Mouse (Mus musculus) intestine, embryonic 15.5 days (tissue): ENCODE measurements around the gene Nsd2. TPM values are rescaled to one million over a fixed set of nuclear protein-coding genes. Genes with fewer than 3 reads are reported as not detected.
A peak's percentile ranks its signal among the peaks of the same experiment; 100 is the strongest.
"Not testable (repeated sequence)": the region's sequence is repeated elsewhere in the genome, so short reads cannot be mapped to it uniquely, and the experiment has no call there.

Experiments
- ATAC-seq: fragments of 200-750 bp; cut with Nextera tagmentation; 2 replicates; pipeline ENCODE4 v1.8.0; 2017; ENCODE audit warnings: moderate TSS enrichment, moderate library complexity
- H3K27ac ChIP-seq: fragments of 300-500 bp; sonication (generic); 2 replicates; pipeline ENCODE4 v1.5.1; 2015; ENCODE audit warnings: mild to moderate bottlenecking, inconsistent platforms
- H3K27me3 ChIP-seq: fragments of 300-500 bp; sonication (generic); replicated peaks from 2 replicates; pipeline ENCODE4 v1.6.1; 2015; ENCODE audit warnings: inconsistent platforms
- H3K36me3 ChIP-seq: fragments of 300-500 bp; sonication (generic); 2 replicates; pipeline ENCODE4 v1.6.1; 2015; ENCODE audit warnings: inconsistent platforms
- H3K4me1 ChIP-seq: fragments of 300-500 bp; sonication (generic); replicated peaks from 2 replicates; pipeline ENCODE4 v1.6.1; 2015; ENCODE audit warnings: inconsistent platforms
- H3K4me2 ChIP-seq: fragments of 300-500 bp; sonication (generic); replicated peaks from 2 replicates; pipeline ENCODE4 v1.6.1; 2015; ENCODE audit warnings: mild to moderate bottlenecking, inconsistent platforms
- H3K4me3 ChIP-seq: fragments of 300-500 bp; sonication (generic); replicated peaks from 2 replicates; pipeline ENCODE4 v1.5.1; 2015; ENCODE audit warnings: inconsistent platforms
- H3K9ac ChIP-seq: fragments of 300-500 bp; sonication (generic); 2 replicates; pipeline ENCODE4 v1.6.1; 2015; ENCODE audit warnings: inconsistent platforms
- H3K9me3 ChIP-seq: fragments of 300-500 bp; sonication (generic); 2 replicates; pipeline ENCODE4 v1.6.1; 2016; ENCODE audit warnings: inconsistent platforms
- WGBS: fragments of 180-500 bp; shearing (Covaris S2); methylation state at CpG from one replicate; pipeline ENCODE4 v1.1.7; 2015; 5-methylcytosine and 5-hydroxymethylcytosine counted together
- polyA plus RNA-seq: library from polyadenylated mRNA; unstranded; fragments of >200 nt; fragmentation: Nextera tagmentation; extraction: Ambion mirVana; gene quantifications from 2 replicates; pipeline ENCODE4 v1.2.1, GENCODE M21; 2015

The Nsd2 gene
- polyA plus RNA-seq, 1 experiment from 2014 or later: 38.8 TPM

GRCm38 (mm10) chr5:33937230-33937629 lies 116.7 kb downstream of the Nsd2 start:
- H3K4me3 ChIP-seq: no peak overlapping the region; the same call in 1 of the 2 replicates
- no peaks in the 10 kb centered on the region for H3K27me3 ChIP-seq
- peaks cover 11% of the 10 kb centered on the region; the same call in 1 of the 2 replicates for H3K4me1 ChIP-seq
- WGBS: 97% methylated on average over 2 of the region's 2 CpGs
- H3K9me3 ChIP-seq: no peaks in the 10 kb centered on the region
- 0 out of 2 replicates have a peak, but pooled peaks cover 3% of the 10 kb centered on the region for H3K36me3 ChIP-seq
- H3K9ac ChIP-seq: no peak overlapping the region
- peak overlapping the region; percentile 78 for H3K4me2 ChIP-seq
- no peak for ATAC-seq
- H3K27ac ChIP-seq: no peak overlapping the region

- no peak overlapping the region for H3K4me2 ChIP-seq
- H3K9ac ChIP-seq: no peak overlapping the region
- no peak for ATAC-seq
- H3K36me3 ChIP-seq: no peaks in the 10 kb centered on the region
- 84% methylated on average over 3 of the region's 3 CpGs for WGBS
- H3K9me3 ChIP-seq: no peaks in the 10 kb centered on the region
- H3K27ac ChIP-seq: no peak overlapping the region
- no peaks in the 10 kb centered on the region for H3K27me3 ChIP-seq
- peaks cover 11% of the 10 kb centered on the region; the same call in 1 of the 2 replicates for H3K4me1 ChIP-seq
- H3K4me3 ChIP-seq: no peak overlapping the region
Measured at GRCm38 (mm10) chr5:33938448-33938847, 117.9 kb downstream of the Nsd2 start.

GRCm38 (mm10) chr5:33947035-33947434 lies 126.5 kb downstream of the Nsd2 start:
- not testable (repeated sequence) for H3K4me2 ChIP-seq, H3K9ac ChIP-seq, ATAC-seq, H3K4me3 ChIP-seq, H3K9me3 ChIP-seq, H3K27me3 ChIP-seq, H3K4me1 ChIP-seq, H3K36me3 ChIP-seq, H3K27ac ChIP-seq
- 85% methylated on average over 16 of the region's 16 CpGs for WGBS

Other genes with a start within 250 kb of the Nsd2 start
- 51.7 and 52.7 TPM in 2 replicates for gene Fam53a, start 191.1 kb upstream of the Nsd2 start, polyA plus RNA-seq
- gene Gm9903, start 190.8 kb upstream of the Nsd2 start, polyA plus RNA-seq: 0.26 and 0.30 TPM in 2 replicates
- 196 and 228 TPM in 2 replicates for gene Slbp, start 168.2 kb upstream of the Nsd2 start, polyA plus RNA-seq
- 148 and 172 TPM in 2 replicates for gene Tacc3, start 162.6 kb upstream of the Nsd2 start, polyA plus RNA-seq
- gene Tmem129, start 162.3 kb upstream of the Nsd2 start, polyA plus RNA-seq: 31.8 and 33.1 TPM in 2 replicates
- gene Fgfr3, start 99.1 kb upstream of the Nsd2 start, polyA plus RNA-seq: 11.4 and 11.6 TPM in 2 replicates
- gene Letm1, start 37.9 kb upstream of the Nsd2 start, polyA plus RNA-seq: 42.5 and 49.5 TPM in 2 replicates
- 49.3 and 51.3 TPM in 2 replicates for gene Nelfa, start 115.7 kb downstream of the Nsd2 start, polyA plus RNA-seq
- 54.7 and 61.2 TPM in 2 replicates for gene Gm1673, start 162.7 kb downstream of the Nsd2 start, polyA plus RNA-seq
- gene Nat8l, start 175.3 kb downstream of the Nsd2 start, polyA plus RNA-seq: 0.29 and 0.34 TPM in 2 replicates